Mouse (Mus musculus) MEL (cell line): ENCODE data around the gene Cobl.

Experiments used
- CTCF ChIP-seq, 3 experiments: IDR thresholded peaks in 2 of 3; conservative IDR thresholded peaks in 1 of 3; 2 replicates each; pipeline ENCODE4 v1.5.1; 2011 to 2012; ENCODE audit warnings: low read length in 3 of 3, low read depth in 2 of 3, mild to moderate bottlenecking in 2 of 3, improper control_type of control experiment in 1 of 3, inconsistent platforms in 1 of 3, mixed read lengths in 1 of 3, moderate library complexity in 1 of 3; ENCODE audit not compliant: control insufficient read depth in 1 of 3, insufficient read depth in 1 of 3, poor library complexity in 1 of 3, severe bottlenecking in 1 of 3
- E2F4 ChIP-seq: IDR thresholded peaks from 2 replicates; pipeline ENCODE4 v1.6.1; 2011; ENCODE audit warnings: low read depth, low read length, improper control_type of control experiment, borderline replicate concordance
- EP300 ChIP-seq, 2 experiments: IDR thresholded peaks; 2 replicates each; pipeline ENCODE4 v1.6.1; 2011; ENCODE audit warnings: improper control_type of control experiment in 2 of 2, low read length in 2 of 2, low read depth in 1 of 2, mild to moderate bottlenecking in 1 of 2
- GATA1 ChIP-seq: IDR thresholded peaks from 2 replicates; pipeline ENCODE4 v1.6.1; 2011; ENCODE audit warnings: low read depth, low read length, improper control_type of control experiment
- MXI1 ChIP-seq: IDR thresholded peaks from 2 replicates; pipeline ENCODE4 v1.6.1; 2011; ENCODE audit warnings: mild to moderate bottlenecking, low read depth, low read length, improper control_type of control experiment
- ZMIZ1 ChIP-seq: IDR thresholded peaks from 2 replicates; pipeline ENCODE4 v1.6.1; 2012; ENCODE audit warnings: low read depth, mild to moderate bottlenecking, inconsistent platforms, low read length, improper control_type of control experiment, moderate library complexity

DNA sequence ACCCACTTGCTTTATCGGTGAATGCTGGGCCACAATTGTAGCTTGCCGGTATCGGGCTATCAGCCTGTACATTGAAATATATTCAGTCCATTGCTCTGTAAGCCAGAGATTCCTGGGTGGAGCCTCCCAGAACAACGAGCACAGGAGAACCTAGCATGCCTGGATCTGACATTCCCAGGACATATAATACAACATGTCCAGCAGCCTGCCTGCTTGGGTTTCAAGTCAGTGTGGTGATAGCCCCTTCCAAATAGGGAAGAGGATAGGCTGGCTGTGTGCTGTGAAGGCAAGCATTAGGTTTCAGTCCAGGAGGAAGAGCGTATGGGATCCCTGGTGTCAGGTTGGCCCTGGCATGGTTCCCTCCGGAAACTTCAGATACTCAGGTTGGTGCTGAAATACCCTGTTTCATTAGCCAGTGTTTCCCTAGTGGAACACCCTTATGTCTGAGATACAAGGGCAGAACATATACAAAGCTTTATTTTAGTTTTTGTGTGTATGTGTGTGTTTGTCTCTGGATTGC lies 41.7 kb upstream of the Cobl start:
- no peak for TF ChIP-seq E2F4
- no peak for TF ChIP-seq EP300 (IDR thresholded peaks at IDR 0.05; ENCODE audit: low read depth in 1 of 2, low read length in 2 of 2)
- TF ChIP-seq CTCF (IDR thresholded peaks at IDR 0.05 in 2 of 3, conservative IDR thresholded peaks at IDR 0.05 in 1 of 3; ENCODE audit: control insufficient read depth in 1 of 3, insufficient read depth in 1 of 3, low read depth in 2 of 3, low read length in 3 of 3, poor library complexity in 1 of 3, severe bottlenecking in 1 of 3), result no peak
- TF ChIP-seq GATA1, result no peak
- TF ChIP-seq ZMIZ1, result no peak
- TF ChIP-seq MXI1, result no peak
